Mouse (Mus musculus) kidney, adult 2 months (tissue): ENCODE data around the gene Fam189b.

Experiments used
- CTCF ChIP-seq: fragments of 200-500 bp; conservative IDR thresholded peaks from 2 replicates; pipeline ENCODE4 v1.5.1; 2011; ENCODE audit warnings: low read depth, mild to moderate bottlenecking, control low read depth, low read length, moderate library complexity, mixed read lengths; ENCODE audit not compliant: insufficient read depth, insufficient read length
- POLR2A ChIP-seq: fragments of 200-500 bp; IDR thresholded peaks from one replicate; pipeline ENCODE4 v1.6.1; 2011; ENCODE audit warnings: low read depth, low read length, control low read depth

GRCm38 (mm10) chr3:89206695-89207094, 23.8 kb downstream of the Fam189b start:
- TF ChIP-seq CTCF (no peak), POLR2A (no peak)
